Mouse (Mus musculus) thymus, postnatal 0 days (tissue): ENCODE results near the gene Tex2. TPM values are rescaled to one million over a fixed set of nuclear protein-coding genes. Genes with fewer than 3 reads are reported as not detected.
"Not testable (repeated sequence)": the region's sequence is repeated elsewhere in the genome, so short reads cannot be mapped to it uniquely, and the experiment has no call there.

Experiments
- DNase-seq: peaks from one replicate; pipeline ENCODE4 v3.0.0-alpha.2; 2015; ENCODE audit warnings: low spot score
- polyA plus RNA-seq: library from polyadenylated mRNA; unstranded; fragments of >200 nt; fragmentation: Nextera tagmentation; extraction: Ambion mirVana; gene quantifications from 2 replicates; pipeline ENCODE4 v1.2.1, GENCODE M21; 2015

Gene Tex2
- polyA plus RNA-seq, 1 experiment from 2014 or later = 7.2 TPM

GRCm38 (mm10) chr11:106511236-106512005 is 101.8 kb downstream of the Tex2 start:
- DNase-seq = no peak

DNA sequence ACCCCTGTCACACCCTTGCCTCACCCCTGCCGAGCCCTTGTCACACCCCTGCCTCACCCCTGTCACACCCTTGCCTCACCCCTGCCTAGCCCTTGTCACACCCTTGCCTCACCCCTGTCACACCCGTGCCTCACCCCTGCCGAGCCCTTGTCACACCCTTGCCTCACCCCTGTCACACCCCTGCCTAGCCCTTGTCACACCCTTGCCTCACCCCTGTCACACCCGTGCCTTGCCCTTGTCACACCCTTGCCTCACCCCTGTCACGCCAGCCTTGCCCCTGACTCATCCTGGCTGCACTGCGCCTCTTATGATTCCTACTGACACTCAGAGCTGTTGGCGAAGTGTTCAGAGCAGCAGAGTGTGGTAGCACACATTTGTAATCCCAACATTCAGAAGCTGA is 105.6 kb downstream of the Tex2 start:
- no peak for DNase-seq

GRCm38 (mm10) chr11:106506211-106506610 is 107.0 kb downstream of the Tex2 start:
- DNase-seq = peak; percentile 9

- no peak for DNase-seq
Observed at GRCm38 (mm10) chr11:106504129-106504528, 109.1 kb downstream of the Tex2 start.

DNA sequence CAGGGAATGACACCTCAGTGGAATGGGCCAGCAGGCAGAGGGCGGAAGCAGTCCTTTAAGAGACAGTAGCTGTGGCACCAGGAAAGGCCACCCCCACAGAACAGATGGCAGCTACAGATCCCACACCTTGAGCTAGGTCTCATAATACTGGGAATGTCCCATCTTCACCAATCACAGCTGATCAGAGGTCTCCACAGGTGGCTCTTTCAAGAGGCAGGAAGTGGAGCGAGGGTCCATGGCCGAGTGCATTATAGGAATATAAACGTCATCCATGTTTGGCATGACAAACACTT is 109.9 kb downstream of the Tex2 start:
- DNase-seq = no peak

DNA sequence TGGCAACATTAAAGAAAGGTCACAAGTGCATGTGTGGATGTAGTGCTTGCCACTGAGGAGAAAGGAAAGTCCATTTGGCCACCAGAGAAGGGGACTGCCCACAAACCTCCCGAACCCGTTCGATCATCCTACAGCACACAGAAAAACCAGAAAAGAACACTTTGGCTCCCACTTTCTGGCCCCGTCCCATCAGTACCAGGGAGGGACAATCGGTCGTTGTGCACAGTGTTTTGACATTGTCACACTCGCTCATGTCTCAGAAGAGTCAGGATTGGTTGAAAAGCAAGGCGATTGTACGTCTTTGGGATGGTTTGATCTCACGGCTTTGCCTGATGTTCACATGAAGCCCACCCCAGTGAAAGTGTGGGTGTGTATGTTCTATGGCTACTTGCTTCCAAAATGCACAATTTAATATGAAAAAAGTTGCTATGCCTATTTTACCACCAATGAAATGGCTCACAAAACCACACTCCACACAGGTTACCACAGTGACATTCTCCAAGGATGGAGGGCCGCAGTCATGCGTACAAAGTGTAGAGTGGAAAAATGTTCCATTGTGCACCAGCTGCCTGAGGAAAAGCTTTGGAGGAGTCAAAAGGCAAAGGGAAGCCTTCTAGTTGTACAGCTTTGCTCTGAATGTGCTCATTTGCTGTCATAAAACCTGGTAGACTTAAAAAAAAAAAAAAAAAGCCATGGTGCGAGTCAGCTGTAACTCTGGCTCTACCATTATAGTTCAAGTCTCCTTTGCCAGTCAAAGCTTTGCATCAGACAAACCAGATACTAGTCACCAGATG is 110.4 kb downstream of the Tex2 start:
- DNase-seq = no peak

GRCm38 (mm10) chr11:106502159-106502505 is 111.1 kb downstream of the Tex2 start:
- no peak for DNase-seq

- peak; percentile 63 for DNase-seq
Observed at GRCm38 (mm10) chr11:106501308-106502158, 111.7 kb downstream of the Tex2 start.

DNA sequence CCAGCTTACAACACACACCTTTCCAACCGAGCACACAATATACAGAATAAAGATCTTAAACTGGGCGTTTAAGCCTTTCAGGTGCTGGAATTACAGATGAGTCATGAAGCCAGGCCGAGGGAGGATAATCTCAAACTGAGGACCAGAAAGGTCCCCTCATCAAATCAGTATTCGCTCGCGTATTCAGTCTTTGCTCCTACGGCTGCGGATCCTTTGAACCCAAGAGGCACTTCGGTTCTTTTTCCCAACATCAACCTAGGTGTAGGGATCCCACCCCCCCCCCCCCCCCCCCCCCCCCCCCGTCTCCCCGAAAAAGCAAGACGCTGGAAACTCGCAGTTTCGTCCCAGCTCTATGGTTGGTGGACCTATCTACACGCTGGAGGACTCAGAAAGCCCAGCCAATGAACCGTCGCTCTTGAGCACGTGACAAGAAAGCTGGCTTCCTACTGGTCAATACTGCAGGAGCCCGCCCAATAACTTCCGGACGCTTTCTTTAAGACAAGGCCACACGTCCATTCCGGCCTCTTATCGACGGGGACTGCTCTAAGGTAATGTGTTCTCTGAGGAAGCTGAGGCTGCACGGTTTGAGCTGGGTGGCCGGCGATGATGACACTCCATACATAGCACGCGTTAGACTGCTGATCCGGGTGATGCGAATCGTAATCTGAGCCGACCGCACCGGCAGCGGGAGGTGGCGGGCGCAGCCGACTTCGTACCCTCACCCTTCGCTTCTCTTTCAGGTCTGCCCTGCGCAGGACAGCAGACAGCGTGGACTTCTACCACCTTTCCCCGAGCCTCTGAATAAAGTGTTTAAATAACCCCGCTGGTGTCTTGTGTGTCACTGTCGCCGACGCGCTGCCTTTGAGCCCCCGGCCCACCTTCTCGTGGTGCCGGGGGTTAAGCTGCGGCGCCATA is 112.6 kb downstream of the Tex2 start:
- DNase-seq = peak; percentile 97

DNA sequence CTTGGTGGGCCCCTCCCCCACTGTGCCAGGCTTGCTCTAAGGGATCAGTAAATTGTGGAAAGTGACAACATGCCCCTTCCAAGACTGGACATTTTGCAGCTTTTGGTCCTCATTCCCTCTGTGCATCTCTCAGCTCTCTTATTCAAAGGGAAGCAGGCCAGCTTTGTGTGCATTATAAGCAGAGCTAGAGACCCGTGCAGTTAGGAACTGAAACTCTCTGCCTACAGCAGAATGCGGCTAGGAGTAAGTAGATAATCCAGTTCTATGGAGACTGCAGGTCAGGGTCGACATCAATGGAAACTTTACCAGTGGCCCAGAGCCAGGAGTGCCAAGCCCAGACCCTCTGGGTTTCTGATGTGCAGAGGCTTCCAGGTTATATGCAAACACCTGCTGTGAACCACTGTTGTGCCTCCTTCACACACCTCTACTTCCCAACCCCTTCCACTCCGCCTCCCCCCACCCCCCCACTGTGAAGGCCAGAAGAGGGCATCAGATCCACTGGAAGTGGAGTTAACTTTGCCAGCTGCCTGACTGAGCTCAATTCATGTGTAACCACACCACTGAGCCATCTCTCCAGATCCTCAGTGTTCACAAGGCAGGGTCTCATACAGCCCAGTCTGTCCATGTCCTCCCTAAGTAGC is 114.4 kb downstream of the Tex2 start:
- no peak for DNase-seq

- DNase-seq = no peak
Observed at GRCm38 (mm10) chr11:106497926-106498325, 115.3 kb downstream of the Tex2 start.

GRCm38 (mm10) chr11:106497009-106497408 is 116.2 kb downstream of the Tex2 start:
- not testable (repeated sequence) for DNase-seq

DNA sequence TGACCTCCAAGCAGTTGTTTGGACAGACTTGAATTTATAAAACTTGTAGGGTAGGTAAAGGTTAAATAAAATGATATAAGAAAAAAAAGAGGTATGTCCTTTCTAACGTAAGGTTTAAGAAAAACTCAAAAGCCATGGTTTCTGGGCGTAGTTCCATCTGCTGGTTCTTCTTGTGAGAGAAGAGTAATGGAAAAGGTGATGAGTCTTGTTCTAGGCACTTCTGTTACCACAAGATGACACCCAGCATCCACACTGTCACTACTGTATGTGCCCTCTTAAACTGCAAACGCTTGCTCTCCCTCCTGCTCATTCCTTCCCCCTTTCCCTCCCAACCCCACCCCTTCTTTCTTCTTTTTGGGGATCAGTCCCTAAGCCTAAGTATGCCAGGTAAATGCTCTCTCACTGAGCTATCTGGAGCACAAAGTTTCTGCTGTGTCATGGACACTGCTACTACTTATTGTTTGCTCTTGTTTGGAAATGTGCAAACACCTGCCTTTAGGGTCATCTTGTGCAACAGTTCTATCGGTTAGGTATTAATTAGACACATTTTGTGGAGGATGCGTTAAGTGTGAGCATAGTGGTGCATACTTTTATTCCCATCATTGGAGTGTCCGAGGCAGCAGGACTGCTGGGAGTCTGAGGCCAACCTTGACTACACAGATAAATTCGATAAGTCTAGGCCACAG is 120.1 kb downstream of the Tex2 start:
- no peak for DNase-seq

GRCm38 (mm10) chr11:106491393-106491792 is 121.8 kb downstream of the Tex2 start:
- peak; percentile 93 for DNase-seq

- not testable (repeated sequence) for DNase-seq
Observed at GRCm38 (mm10) chr11:106490600-106490999, 122.6 kb downstream of the Tex2 start.

GRCm38 (mm10) chr11:106490057-106490456 is 123.2 kb downstream of the Tex2 start:
- DNase-seq = no peak

DNA sequence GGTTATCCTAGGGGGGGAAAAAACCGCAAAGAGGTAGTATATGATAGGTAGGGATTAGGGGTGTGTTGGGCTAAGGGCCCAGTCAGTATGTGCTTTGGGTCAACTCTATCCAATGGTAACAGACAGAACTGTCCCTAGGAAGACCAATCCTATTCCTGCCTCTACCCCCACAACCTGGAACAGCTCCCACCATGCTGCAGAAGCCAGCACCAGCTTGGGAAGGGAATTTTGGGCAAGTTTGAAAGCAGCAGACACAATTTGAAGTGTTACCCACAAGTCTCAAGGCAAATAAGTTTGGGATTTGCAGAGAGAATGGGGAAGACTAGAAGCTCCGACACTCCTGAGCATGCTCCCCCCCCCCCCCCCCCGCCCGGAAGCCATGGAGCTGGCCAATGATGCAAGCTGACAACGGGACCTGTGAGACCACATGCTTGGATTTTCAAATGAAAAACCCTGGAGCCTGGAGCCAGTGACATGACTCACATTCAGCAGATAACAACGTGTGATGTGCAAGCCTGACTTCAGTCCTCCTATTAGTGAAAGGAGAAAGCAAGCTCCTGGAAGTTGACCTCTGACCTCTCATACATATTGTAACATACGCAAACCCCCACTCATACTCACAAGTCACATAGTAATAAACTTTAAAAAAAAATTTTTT is 124.1 kb downstream of the Tex2 start:
- no peak for DNase-seq

DNA sequence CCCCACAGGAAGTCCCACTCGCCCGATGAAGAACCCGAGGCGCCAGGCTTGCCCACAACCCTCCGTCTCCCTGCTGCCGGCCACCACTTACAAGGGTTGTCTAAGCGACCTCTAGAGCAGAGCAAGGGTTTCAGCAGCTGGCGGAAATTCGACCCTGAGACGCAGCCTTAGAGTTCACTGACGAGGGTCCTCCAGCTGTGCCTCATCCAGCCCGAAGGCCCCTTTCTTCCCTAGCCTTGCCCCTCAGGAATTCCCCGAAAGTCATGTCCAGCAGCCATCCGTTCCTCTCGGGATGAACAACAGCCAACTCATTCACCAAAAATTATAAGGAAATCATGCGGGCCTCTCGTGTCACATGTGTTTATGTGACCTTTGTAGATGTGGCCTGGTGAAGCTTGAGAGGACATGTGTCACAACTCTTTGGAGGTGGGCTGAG is 125.1 kb downstream of the Tex2 start:
- no peak for DNase-seq

DNA sequence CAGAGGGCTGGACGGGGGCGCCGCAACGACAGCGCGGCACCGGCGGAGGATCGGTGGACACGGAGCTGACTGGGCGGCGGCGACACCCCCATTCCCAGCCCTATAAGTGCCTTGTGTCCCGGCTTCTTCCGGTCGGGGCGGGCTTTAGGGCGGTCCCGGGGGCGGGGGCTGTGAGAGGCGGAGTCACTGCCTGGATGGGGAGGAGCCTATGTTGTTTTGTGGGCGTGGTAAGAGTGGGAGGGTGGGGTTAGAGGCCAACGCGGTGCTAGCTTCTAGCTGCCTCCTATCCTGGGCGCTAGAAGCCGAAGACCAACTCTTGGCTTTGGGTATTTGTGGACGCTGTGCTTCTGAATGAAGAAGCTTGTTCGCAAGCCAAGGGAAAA is 125.5 kb downstream of the Tex2 start, which contains the start of gene Ern1:
Ern1 (minus strand) TSS at position 120 of the 383 bp plus-strand sequence.
- peak; percentile 94 for DNase-seq
